Mouse (Mus musculus) gastrocnemius, adult 18-20 months (tissue): Measurements from ENCODE around the gene Faf1. TPM values are rescaled to one million over a fixed set of nuclear protein-coding genes. Genes with fewer than 3 reads are reported as not detected.

ENCODE experiments used
- DNase-seq: peaks from one replicate; pipeline ENCODE4 v3.0.0; 2021; ENCODE audit warnings: low spot score
- total RNA-seq, 2 experiments: library from RNA; stranded (reverse); gene quantifications; 2 replicates each; pipeline ENCODE4 v1.2.3; 2021

Faf1 gene
- total RNA-seq, 2 experiments from 2014 or later, result 39.8 to 41.3 TPM

DNA sequence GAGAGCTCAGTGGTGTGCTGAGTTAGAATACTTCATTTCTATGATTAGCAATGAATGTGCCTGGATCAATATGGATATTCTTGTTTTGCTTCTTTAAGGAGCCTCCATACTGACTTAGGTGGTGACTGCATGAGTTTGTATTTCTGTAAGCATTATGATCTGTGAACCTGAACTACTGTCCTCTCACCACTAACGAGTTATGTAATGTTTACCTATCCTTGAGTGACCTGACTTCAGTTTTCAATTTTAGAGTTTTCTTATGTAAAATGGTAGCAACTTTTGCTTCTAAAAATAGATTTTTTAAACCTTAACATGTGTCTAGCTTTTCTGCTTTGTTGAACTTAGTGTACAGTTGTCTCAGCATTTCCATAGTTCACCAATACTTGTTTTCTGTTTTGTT is 92.7 kb downstream of the Faf1 start:
- DNase-seq, result no peak

DNA sequence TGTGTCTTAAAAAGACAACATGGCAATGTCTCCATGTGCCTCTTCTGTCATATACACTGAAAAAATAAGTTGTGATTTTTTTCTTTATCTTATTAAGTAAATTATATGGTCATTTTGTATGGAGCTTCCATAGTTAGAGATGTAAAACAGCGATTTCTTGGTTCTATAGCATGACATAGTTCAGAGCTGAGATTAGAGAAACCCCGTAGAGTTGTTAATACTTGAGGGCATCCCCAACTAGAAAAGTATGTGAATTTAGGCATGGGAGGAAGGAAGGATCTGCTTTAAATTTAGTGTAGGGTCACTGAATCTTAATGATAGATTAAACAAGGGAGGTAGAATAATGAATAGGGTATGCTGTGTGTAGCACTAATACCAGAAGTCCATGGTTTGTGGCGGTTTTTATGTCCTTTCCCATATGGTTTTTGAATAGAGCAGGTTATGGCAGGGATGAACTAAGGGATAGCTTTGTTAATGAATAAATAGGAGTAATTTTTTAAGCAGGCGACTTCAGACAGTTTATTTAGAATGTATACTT is 106.3 kb downstream of the Faf1 start:
- DNase-seq, result no peak

DNA sequence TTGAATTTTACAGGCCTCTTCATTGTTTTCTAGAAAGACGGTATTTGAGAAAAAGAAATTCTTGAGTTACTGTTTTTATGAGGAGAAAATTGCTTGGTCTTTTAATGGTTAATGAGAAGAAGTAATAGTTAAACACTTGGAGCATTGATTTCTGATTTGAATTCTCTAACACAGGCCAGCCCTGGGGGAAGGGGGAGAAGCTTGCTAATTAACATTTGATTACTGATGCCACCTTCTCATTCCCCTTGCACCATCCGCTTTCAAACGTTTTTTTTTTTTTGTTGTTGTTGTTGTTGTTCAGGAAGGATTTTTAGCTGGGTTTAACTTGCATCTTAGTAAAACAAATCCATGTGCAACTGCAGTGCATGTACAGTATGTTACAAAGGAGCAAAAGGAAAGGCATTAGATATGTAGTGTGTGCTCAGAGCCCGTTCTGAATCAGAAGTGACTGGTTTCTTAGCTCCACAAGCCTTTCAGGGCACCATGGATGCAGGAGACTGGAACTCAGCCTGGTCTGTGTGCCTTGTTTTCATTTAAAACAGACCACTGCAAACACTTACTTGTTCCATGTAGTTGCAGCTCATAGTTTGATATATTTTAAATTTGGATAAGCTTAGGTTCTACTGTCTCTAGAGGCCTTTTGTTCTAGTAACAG is 113.1 kb downstream of the Faf1 start:
- no peak for DNase-seq

DNA sequence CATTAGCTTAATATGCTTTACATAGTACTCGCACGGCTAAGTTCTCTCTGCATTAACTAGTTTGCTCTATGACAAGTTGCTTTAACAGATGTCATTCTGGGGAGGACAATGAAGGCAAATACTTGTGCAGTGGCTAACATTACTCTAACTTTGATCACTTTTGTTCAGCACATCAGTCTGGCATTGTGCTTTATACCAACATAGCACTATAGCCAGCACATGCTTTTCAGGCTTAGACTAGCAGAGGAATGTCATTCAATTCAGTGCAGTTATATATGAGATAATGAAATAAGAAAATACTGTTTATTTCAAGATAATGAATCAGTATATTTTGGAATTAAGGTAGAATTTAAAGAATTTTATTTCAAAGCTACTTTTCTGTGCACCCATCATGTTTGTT is 115.9 kb downstream of the Faf1 start:
- no peak for DNase-seq

DNA sequence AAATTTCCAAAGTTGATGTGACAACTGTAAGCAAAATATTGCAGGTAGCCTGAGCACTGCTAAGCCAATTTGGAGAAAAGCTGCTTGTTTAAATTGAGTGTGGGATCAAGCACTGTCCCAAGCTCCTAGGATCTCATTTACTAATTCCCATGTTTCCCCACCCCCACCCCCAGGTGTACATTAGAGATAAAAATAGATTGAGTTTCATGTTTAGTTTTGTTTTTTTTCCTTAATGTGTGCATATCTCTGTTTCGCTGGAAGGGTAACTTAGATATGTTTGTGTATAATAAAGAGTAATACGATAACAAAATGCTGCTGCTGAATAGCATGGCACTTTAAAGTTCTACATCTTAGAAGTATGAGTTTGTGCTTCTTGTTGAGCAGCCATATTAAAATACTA is 116.7 kb downstream of the Faf1 start:
- no peak for DNase-seq

DNA sequence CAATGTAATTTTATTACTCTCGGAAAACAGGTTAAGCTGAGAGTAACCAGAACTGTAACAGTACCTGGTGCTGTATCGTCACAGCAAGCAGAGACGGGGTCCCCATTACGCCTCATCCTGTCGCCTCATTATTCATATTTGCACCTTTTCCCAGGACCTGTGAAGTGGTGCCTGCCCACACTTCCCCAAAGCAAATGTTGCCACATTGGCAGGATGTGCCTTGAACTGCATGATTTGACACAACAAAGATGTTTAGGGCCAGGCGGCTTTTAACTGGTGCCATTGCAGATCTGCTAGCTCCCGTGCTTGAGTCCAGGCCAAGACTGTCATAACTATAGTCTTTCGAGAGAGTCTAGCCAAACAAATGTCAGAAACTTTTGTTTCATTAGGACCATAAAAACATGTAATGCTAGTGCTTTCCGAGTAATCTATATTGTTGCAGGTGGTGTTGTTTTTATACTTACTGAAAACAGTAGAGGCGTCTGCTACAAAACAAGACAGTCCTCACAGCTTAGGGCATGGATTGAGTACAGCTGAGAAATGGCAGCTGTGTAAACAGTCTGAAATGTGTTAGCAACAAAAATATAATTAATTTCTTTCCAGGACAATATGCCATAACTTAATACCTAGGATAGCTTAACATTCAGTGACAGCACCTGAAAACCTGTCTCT is 121.3 kb downstream of the Faf1 start:
- no peak for DNase-seq

DNA sequence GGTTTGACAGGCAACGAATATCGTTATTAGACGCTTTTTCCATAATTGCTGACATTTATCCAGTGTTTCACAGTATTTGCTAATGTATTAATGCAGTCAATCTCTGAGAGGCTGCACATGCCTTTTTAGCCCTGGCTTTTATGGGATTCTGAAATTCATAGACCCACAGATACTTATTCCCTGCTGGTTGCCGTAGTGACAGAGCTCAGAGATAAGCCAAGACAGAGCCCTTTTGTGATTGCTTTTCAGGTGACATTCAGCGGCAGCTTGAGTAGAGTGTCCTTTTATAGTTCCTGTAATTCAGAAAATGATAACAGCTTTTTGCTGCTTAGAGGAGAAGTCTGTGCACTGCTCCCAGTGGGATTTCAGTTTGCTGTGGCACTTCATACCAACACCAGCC is 130.0 kb downstream of the Faf1 start:
- DNase-seq, result no peak

DNA sequence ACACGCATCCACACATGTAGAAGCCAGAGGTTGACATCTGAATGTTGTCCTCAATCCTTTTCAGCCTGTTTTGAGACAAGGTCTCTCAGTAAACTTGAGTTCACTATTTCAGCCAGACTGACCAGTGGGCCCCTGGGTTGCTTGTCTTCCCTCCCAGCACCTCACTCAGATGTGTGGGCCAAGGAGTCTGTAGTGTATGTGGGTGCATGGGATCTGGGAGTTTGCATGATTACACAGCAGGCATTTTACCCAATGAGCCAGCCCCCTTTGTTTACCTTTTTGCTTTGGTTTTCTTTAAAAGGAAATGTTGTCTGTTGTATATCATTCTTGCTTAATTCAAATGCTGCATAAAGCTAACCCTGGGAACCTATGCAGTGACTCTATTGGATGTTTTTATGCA is 138.8 kb downstream of the Faf1 start:
- no peak for DNase-seq

DNA sequence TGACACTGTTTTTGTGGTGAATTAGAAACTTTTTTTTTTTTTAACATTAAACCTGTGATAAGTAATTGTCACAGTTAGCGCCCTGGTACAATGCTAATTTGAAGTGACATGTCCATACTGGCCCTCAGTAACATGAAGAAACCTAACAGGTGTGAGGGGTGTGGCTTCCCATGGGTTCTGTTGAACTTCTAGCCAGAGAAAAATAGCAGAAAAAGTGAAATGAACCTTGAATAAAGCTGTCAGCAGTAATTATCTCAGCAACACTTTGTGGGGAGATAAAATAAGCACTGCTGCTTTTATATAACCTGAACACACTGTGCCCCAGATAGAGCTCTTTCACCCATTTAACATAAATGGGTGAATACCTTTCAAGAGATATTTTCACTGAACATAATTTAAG is 139.2 kb downstream of the Faf1 start:
- no peak for DNase-seq

DNA sequence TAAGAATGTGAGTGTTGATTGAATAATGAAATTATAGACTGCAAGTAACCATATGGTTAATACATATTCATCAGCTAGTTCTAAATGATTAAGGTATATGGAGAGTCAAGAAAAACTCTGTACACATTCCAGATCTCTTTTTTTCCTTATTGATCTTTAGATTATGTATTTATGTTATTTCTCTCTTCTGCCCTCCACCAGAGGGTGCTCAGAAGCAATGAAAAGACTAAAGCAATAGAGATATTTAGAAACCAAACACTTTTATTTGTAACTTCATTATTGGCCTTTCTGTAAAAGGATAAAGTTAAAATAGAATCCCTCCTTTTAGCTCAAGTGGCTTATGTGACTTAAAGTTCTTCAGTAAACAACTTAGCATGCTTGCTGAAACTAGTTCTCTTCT is 143.1 kb downstream of the Faf1 start:
- no peak for DNase-seq

DNA sequence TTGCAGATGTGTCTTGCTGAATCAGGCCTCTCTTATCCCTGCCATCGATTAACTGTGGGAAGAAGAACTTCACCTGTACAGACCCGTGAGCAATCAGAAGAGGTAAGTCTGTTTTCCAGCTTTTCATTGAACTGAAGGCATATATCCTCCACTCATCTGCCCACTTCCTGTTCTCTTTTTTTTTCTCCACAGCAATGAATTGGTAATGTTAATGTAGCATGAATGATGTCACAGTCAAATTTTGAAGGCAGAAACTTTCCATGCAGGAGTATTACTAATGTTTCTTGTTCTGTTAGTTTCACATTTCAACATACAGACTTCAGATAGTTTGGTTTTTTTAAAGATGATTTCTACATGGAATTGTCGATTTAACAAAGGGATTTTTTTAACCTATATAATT is 153.4 kb downstream of the Faf1 start:
- DNase-seq, result no peak

DNA sequence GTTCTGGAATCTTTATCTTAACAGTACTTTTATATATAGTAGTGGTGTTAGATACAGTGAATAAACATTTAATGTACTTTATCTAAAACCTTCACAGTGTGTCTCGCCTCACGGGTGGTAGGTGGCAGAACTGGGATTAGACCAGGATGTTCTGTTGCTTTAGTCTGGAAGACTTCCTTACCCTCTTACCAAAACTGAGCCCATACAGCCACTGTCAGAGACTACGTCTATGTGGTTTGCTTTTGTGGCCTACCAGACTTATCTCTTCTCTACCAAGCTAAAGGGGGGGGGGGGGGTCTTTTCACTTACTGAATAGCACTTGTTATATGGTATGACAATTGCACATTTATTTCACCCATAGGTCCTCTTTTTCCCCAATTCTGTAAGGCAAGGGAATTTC is 181.5 kb downstream of the Faf1 start:
- no peak for DNase-seq

DNA sequence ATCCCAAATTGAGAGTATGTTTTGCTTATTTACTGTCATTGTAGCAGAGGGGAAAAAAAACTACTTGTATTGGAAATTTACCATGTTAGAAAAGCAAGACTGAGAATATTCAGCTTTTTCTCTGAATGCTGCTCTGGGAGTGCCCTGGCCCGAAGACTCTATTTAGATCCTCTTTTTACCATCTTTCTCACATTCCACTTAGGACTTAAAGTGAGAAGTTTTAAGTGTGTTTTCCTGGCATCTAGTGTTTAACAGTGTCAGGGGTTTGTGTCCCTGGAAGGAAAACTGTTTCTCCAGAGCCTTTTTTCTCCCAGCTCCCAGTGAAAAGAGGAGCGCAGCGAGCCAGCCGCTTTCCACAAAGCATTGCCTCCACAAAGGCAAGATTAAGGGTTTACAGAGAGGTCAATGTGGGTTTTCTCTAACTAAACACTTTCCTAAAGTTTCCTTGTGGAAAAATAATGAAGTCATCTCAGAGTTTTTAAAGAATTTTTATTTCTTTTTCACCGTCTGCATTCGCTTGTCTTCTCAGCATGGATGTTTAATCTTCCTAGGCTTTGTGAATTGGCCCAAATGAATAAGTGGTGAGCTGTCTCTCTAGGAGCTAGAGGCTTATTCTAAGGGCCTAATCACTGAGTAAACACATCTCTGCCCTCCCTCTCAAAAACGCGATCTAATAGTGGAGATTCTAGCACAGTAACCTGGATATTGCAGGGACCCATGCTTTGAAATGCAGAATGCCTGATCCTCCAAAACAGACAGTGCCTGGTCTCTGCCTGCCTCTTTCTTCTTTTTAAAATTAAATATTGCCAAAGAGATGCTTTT is 182.4 kb downstream of the Faf1 start:
- no peak for DNase-seq

DNA sequence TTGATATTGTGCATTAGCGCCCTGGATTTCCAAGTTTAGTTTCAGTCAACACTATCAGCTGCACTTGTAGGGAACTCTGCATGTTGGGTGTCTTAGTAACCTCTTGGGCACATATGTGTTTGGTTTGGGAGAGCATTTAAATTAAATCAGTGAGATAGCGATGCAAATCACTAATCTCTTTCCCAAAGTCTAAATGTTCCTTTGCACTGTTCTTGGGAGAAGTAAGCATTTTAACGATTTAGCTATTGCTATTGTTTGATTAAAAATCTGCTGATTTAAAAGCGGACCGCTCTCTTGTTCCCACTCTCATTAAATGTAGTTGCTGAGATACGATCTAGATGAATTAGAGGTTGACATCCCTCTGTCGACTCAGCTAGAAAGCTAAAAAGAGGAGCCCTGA is 183.0 kb downstream of the Faf1 start:
- no peak for DNase-seq

DNA sequence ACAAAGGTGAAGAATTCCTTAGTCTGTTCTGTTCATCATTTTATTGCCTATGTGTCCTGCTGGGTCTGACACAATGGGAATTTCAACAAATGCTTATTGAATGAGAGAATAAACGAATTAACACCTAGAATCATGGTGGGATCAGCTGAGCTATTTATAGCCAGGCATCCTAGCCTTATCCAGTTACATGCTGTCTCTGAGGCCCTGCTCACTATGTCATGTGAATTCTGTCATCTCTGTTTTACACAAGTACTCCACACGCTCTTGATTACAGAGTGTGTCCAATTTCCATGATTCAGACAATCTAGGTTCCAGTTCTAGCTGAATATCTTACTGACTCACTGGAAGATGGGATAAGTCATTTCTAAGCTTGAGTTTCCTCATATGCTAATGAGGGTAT is 183.9 kb downstream of the Faf1 start:
- peak; percentile 26 for DNase-seq

DNA sequence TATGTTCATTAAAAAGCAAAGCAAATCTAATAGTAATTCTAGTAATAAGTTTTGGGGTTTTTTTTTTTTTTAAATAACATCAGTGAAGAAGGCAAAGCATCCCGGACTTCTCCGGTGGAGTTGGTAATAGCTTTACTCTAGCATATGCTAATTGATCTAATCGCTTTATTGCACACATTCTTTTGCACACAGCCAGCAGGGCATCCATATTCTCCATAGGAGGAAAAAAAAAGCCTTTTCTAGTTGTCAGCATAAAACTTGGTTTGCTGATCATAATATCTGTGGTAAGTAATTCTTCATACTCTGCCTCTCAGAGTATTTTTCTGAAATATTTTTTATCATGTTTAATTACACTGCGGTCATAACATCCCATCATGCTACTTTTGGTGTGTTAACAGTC is 185.9 kb downstream of the Faf1 start:
- DNase-seq, result no peak

DNA sequence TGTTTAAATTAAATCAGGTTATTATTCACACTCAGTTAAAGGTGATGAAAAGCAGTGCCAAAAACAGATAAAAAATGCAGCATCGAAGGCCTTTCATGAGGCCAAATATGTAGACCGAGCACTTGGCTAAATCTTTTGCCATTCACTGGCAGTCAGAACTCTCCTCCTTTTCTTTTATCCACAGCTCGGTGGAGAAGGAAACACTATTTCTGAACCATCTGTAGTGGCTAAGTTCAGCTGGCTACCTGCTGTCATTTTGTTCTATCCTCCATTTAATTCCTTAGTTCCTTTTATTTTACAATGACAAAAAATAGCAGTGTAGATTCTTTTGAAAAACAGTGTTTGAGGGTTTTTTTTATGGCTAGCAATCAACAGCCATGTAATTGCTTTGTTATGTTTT is 186.6 kb downstream of the Faf1 start:
- no peak for DNase-seq

DNA sequence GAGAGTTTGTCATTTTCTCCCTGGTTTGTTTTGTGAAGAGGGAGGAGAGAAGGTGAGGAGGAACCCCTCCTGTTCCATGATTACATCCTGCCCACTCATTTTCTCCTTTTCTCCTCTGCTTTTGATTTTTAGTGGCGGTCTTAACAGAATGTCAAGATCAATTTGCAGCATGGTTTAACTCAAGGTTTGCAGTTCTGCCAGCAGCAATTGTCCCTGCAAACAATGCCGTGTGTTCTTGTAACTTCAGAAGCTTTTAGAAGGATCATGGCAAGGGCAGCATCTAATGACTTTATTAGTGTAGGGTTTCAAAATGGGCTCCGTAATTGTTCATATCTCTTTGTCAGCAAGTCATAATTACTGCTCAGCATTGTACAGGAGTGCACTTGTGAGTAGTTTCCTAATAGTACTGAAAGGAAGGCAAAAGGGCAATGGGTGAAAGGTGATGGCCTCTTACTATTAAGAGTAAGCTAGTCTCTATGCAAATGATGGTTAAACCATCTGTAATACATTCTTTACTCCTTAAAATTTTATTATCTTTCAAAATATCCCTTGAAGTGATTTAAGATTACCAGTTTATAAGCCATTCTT is 192.6 kb downstream of the Faf1 start:
- no peak for DNase-seq

DNA sequence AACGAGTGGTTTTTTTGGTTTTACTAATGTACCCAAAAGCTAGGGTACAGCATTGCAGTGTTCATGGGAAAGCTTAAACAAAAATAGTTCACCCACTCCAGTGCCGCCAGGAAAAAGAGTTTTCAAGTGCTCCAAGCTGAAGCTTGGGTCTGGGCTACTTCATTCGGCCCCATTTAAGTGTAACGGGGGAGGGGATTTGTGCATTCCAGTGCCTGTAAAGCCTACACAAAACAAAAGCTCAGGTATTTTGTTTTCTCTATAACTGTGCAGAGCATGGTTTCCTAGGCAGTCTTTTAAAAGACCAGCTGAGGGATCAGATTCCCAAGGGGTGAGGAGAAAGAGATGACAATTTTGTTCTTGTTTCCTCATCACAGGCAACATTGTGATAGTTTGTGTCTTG is 207.9 kb downstream of the Faf1 start:
- no peak for DNase-seq

DNA sequence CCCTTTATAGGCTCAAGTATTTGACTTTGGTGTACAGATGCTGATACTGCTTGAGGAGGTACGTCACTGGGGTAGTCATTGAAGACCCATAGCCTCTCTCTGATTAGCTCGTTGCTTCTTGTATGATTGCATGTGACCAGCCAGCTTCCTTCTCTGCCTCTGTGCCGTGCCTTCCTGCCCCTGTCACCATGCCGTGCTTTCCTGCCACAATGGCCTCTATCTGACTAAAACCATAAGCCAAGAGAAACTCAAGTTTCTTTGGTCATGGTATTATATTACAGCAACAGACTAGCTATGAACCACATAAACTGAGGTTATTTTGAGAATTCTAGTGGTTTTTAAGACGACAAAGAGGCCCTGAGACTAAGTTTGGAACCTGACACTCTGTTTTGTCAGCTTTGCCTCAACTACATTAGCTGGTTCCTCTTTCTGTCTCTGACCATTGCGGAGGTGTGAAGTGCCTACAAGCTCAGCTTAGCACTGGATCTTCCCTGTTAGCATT is 211.5 kb downstream of the Faf1 start:
- DNase-seq, result no peak

DNA sequence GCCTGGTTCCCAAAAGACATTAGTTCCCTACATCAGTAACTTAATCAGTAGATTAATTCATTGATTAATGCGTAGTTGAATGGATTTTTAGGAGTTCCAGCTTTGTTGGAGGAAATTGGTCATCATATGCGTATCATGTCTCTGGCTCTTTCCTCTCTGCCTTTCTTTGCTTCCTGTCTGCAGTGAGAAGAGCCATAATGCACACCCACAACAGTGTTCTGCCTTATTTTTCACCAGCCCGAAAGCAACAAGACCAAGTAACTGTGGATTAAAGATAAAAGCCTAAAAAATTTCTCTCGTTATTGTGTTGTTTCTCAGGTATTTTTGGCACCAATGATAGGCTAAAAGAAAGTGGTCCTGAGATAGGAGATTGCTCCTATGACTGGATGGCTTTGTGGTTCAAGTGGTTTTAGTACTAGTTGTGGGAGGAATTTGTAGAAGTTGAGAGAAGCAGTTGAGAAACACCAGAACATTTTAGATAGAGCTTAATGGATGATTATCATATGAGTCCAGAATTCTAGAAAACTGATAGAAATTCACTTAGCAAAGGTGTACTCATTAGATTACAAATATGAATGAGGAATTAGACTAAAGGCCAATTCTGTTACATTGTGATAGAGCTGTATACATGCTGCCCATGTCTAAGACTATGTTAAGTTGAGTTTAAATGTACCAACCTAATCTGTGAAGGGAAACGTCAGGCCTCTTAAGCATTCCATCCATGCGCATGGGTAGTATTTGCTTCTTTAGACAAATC is 221.6 kb downstream of the Faf1 start:
- no peak for DNase-seq
